Mouse (Mus musculus) forelimb bud, embryonic 11.5 days (tissue): Measurements from ENCODE around the gene Isl1.

Source experiments
- DNase-seq: peaks from one replicate; pipeline ENCODE4 v3.0.0-alpha.2; 2012; ENCODE audit warnings: low read depth, low spot score

Gene Isl1

DNA sequence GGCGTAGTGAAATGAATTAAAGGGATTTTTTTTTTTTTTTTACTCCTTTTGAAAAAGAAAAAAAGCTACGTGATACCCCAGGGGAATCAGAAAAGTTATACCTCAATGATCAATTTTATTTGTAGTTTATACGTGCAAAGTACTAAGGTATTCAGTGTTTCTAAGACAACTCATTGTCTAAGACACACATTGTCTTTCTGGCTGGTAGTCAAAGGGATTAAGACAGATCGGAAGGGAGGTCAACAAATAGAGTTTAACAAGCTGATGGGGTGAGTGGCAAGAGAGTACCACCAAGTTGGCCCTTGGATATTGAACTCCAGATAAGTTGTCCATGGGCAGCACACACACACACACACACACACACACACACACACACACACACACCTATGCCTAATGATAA is 14.1 kb downstream of the Isl1 start:
- no peak for DNase-seq

- DNase-seq, result no peak
Measured at GRCm38 (mm10) chr13:116294734-116295133, 14.8 kb downstream of the Isl1 start.

GRCm38 (mm10) chr13:116294151-116294461 is 15.4 kb downstream of the Isl1 start:
- peak; percentile 8 for DNase-seq

GRCm38 (mm10) chr13:116293301-116294150 is 16.0 kb downstream of the Isl1 start:
- DNase-seq, result peak; percentile 8

- no peak for DNase-seq
Measured at GRCm38 (mm10) chr13:116289655-116290054, 19.8 kb downstream of the Isl1 start.

- no peak for DNase-seq
Measured at GRCm38 (mm10) chr13:116279207-116279772, 30.2 kb downstream of the Isl1 start.
